Mouse (Mus musculus) liver, embryonic 15.5 days (tissue): Measurements from ENCODE around the gene Sh3kbp1. TPM values are rescaled to one million over a fixed set of nuclear protein-coding genes. Genes with fewer than 3 reads are reported as not detected.
A peak's percentile ranks its signal among the peaks of the same experiment; 100 is the strongest.

Source experiments
- ATAC-seq: fragments of 200-750 bp; cut with Nextera tagmentation; 2 replicates; pipeline ENCODE4 v1.8.0; 2017; ENCODE audit warnings: moderate number of reproducible peaks, mild to moderate bottlenecking, moderate library complexity; ENCODE audit not compliant: insufficient read depth
- H3K27ac ChIP-seq: fragments of 300-500 bp; sonication (generic); replicated peaks from 2 replicates; pipeline ENCODE4 v1.5.1; 2015; ENCODE audit warnings: mild to moderate bottlenecking, inconsistent platforms
- H3K27me3 ChIP-seq: fragments of 300-500 bp; sonication (generic); 2 replicates; pipeline ENCODE4 v1.6.1; 2015; ENCODE audit warnings: mild to moderate bottlenecking, inconsistent platforms
- H3K36me3 ChIP-seq: fragments of 300-500 bp; sonication (generic); replicated peaks from 2 replicates; pipeline ENCODE4 v1.6.1; 2015; ENCODE audit warnings: moderate library complexity, mild to moderate bottlenecking, inconsistent platforms
- H3K4me1 ChIP-seq: fragments of 300-500 bp; sonication (generic); replicated peaks from 2 replicates; pipeline ENCODE4 v1.6.1; 2015; ENCODE audit warnings: inconsistent platforms
- H3K4me2 ChIP-seq: fragments of 300-500 bp; sonication (generic); 2 replicates; pipeline ENCODE4 v1.6.1; 2015; ENCODE audit warnings: moderate library complexity, mild to moderate bottlenecking, inconsistent platforms
- H3K4me3 ChIP-seq: fragments of 300-500 bp; sonication (generic); replicated peaks from 2 replicates; pipeline ENCODE4 v1.5.1; 2015; ENCODE audit warnings: mild to moderate bottlenecking, inconsistent platforms
- H3K9ac ChIP-seq: fragments of 300-500 bp; sonication (generic); 2 replicates; pipeline ENCODE4 v1.6.1; 2015; ENCODE audit warnings: moderate library complexity, mild to moderate bottlenecking, inconsistent platforms
- H3K9me3 ChIP-seq: fragments of 300-500 bp; sonication (generic); replicated peaks from 2 replicates; pipeline ENCODE4 v1.6.1; 2016; ENCODE audit warnings: inconsistent platforms
- WGBS: fragments of 180-500 bp; shearing (Covaris S2); methylation state at CpG from one replicate; pipeline ENCODE4 v1.1.7; 2015; ENCODE audit warnings: mixed read lengths; ENCODE audit not compliant: insufficient replicate concordance; 5-methylcytosine and 5-hydroxymethylcytosine counted together
- polyA plus RNA-seq: library from polyadenylated mRNA; unstranded; fragments of >200 nt; fragmentation: Nextera tagmentation; extraction: Ambion mirVana; gene quantifications from 2 replicates; pipeline ENCODE4 v1.2.1, GENCODE M21; 2015

Gene Sh3kbp1
- polyA plus RNA-seq, 1 experiment from 2014 or later, result 13.4 TPM

- Histone ChIP-seq H3K9me3 (no peaks in the 10 kb centered on the region), H3K36me3 (no peaks in the 10 kb centered on the region), H3K27ac (no peak overlapping the region), H3K27me3 (no peaks in the 10 kb centered on the region), H3K4me3 (no peak overlapping the region), H3K4me1 (peaks cover 5% of the 10 kb centered on the region), H3K9ac (no peak overlapping the region), H3K4me2 (no peak overlapping the region)
- no peak for ATAC-seq
- WGBS, result 49% methylated on average over 5 of the region's 5 CpGs
Observed at GRCm38 (mm10) chrX:159678320-159678835, 51.3 kb downstream of the Sh3kbp1 start.

GRCm38 (mm10) chrX:159685521-159685920, 58.4 kb downstream of the Sh3kbp1 start:
- Histone ChIP-seq H3K4me3 (no peak overlapping the region), H3K27ac (no peak overlapping the region), H3K27me3 (no peaks in the 10 kb centered on the region), H3K36me3 (no peaks in the 10 kb centered on the region), H3K4me2 (no peak overlapping the region), H3K4me1 (0 out of 2 replicates have a peak, but pooled peaks cover 3% of the 10 kb centered on the region), H3K9me3 (no peaks in the 10 kb centered on the region), H3K9ac (no peak overlapping the region)
- no peak for ATAC-seq
- 34% methylated on average over 1 of the region's 1 CpGs for WGBS

GRCm38 (mm10) chrX:159686850-159687249, 59.8 kb downstream of the Sh3kbp1 start:
- 40% methylated on average over 4 of the region's 4 CpGs for WGBS
- H3K9ac ChIP-seq, result no peak overlapping the region
- no peak overlapping the region for H3K27ac ChIP-seq
- H3K4me3 ChIP-seq, result no peak overlapping the region
- H3K9me3 ChIP-seq, result no peaks in the 10 kb centered on the region
- H3K4me2 ChIP-seq, result no peak overlapping the region
- H3K4me1 ChIP-seq, result 0 out of 2 replicates have a peak, but pooled peaks cover 3% of the 10 kb centered on the region
- no peaks in the 10 kb centered on the region for H3K36me3 ChIP-seq
- H3K27me3 ChIP-seq, result no peaks in the 10 kb centered on the region
- no peak for ATAC-seq

- no peak overlapping the region for H3K4me2 ChIP-seq
- H3K36me3 ChIP-seq, result no peaks in the 10 kb centered on the region
- H3K9me3 ChIP-seq, result no peaks in the 10 kb centered on the region
- H3K27me3 ChIP-seq, result no peaks in the 10 kb centered on the region
- H3K27ac ChIP-seq, result no peak overlapping the region
- H3K9ac ChIP-seq, result no peak overlapping the region
- no peak for ATAC-seq
- H3K4me3 ChIP-seq, result no peak overlapping the region
- 0 out of 2 replicates have a peak, but pooled peaks cover 3% of the 10 kb centered on the region for H3K4me1 ChIP-seq
- 54% methylated on average over 5 of the region's 5 CpGs for WGBS
Observed at GRCm38 (mm10) chrX:159688698-159689097, 61.6 kb downstream of the Sh3kbp1 start.

GRCm38 (mm10) chrX:159689785-159690416, 62.8 kb downstream of the Sh3kbp1 start:
- H3K36me3 ChIP-seq, result no peaks in the 10 kb centered on the region
- no peak overlapping the region for H3K4me2 ChIP-seq
- H3K27ac ChIP-seq, result no peak overlapping the region
- 0 out of 2 replicates have a peak, but pooled peaks cover 3% of the 10 kb centered on the region for H3K4me1 ChIP-seq
- no peaks in the 10 kb centered on the region for H3K9me3 ChIP-seq
- no peak overlapping the region for H3K9ac ChIP-seq
- no peak overlapping the region for H3K4me3 ChIP-seq
- WGBS, result 28% methylated on average over 10 of the region's 10 CpGs
- peak; percentile 25; the same call in 1 of the 2 replicates for ATAC-seq
- no peaks in the 10 kb centered on the region for H3K27me3 ChIP-seq

GRCm38 (mm10) chrX:159693126-159693525, 66.1 kb downstream of the Sh3kbp1 start:
- Histone ChIP-seq H3K4me1 (0 out of 2 replicates have a peak, but pooled peaks cover 3% of the 10 kb centered on the region), H3K9me3 (no peaks in the 10 kb centered on the region), H3K4me2 (no peak overlapping the region), H3K27me3 (no peaks in the 10 kb centered on the region), H3K27ac (no peak overlapping the region), H3K9ac (no peak overlapping the region), H3K36me3 (no peaks in the 10 kb centered on the region), H3K4me3 (no peak overlapping the region)
- ATAC-seq, result no peak
- WGBS, result 76% methylated on average over 5 of the region's 5 CpGs

GRCm38 (mm10) chrX:159696545-159696944, 69.5 kb downstream of the Sh3kbp1 start:
- Histone ChIP-seq H3K27me3 (no peaks in the 10 kb centered on the region), H3K4me1 (no peaks in the 10 kb centered on the region), H3K9me3 (no peaks in the 10 kb centered on the region), H3K9ac (no peak overlapping the region), H3K4me3 (no peak overlapping the region), H3K36me3 (no peaks in the 10 kb centered on the region), H3K4me2 (no peak overlapping the region), H3K27ac (no peak overlapping the region)
- 6% methylated on average over 2 of the region's 2 CpGs for WGBS
- no peak for ATAC-seq

- Histone ChIP-seq H3K9ac (no peak overlapping the region), H3K4me2 (no peak overlapping the region), H3K36me3 (no peaks in the 10 kb centered on the region), H3K27me3 (no peaks in the 10 kb centered on the region), H3K4me3 (no peak overlapping the region), H3K9me3 (no peaks in the 10 kb centered on the region), H3K4me1 (no peaks in the 10 kb centered on the region), H3K27ac (no peak overlapping the region)
- ATAC-seq, result no peak
- WGBS, result 23% methylated on average over 4 of the region's 4 CpGs
Observed at GRCm38 (mm10) chrX:159697030-159697454, 70.0 kb downstream of the Sh3kbp1 start.

GRCm38 (mm10) chrX:159702850-159703249, 75.8 kb downstream of the Sh3kbp1 start:
- WGBS, result 45% methylated on average over 2 of the region's 2 CpGs
- Histone ChIP-seq H3K4me2 (no peak overlapping the region), H3K4me3 (no peak overlapping the region), H3K9ac (no peak overlapping the region), H3K36me3 (no peaks in the 10 kb centered on the region), H3K4me1 (no peaks in the 10 kb centered on the region), H3K27me3 (no peaks in the 10 kb centered on the region), H3K9me3 (no peaks in the 10 kb centered on the region), H3K27ac (no peak overlapping the region)
- ATAC-seq, result no peak

GRCm38 (mm10) chrX:159704381-159705004, 77.4 kb downstream of the Sh3kbp1 start:
- no peak overlapping the region for H3K9ac ChIP-seq
- WGBS, result 45% methylated on average over 4 of the region's 4 CpGs
- ATAC-seq, result no peak
- H3K27me3 ChIP-seq, result no peaks in the 10 kb centered on the region
- H3K4me2 ChIP-seq, result no peak overlapping the region
- no peaks in the 10 kb centered on the region for H3K36me3 ChIP-seq
- H3K9me3 ChIP-seq, result no peaks in the 10 kb centered on the region
- no peak overlapping the region for H3K27ac ChIP-seq
- no peak overlapping the region for H3K4me3 ChIP-seq
- H3K4me1 ChIP-seq, result no peaks in the 10 kb centered on the region

GRCm38 (mm10) chrX:159705412-159705811, 78.3 kb downstream of the Sh3kbp1 start:
- H3K4me1 ChIP-seq, result no peaks in the 10 kb centered on the region; the same call in 1 of the 2 replicates
- no peak overlapping the region for H3K4me2 ChIP-seq
- H3K9me3 ChIP-seq, result no peaks in the 10 kb centered on the region
- no peaks in the 10 kb centered on the region for H3K36me3 ChIP-seq
- ATAC-seq, result no peak
- no peak overlapping the region for H3K4me3 ChIP-seq
- H3K27ac ChIP-seq, result no peak overlapping the region
- no peak overlapping the region for H3K9ac ChIP-seq
- WGBS, result 62% methylated on average over 2 of the region's 2 CpGs
- no peaks in the 10 kb centered on the region for H3K27me3 ChIP-seq
